Mouse (Mus musculus) adrenal gland, postnatal 10 days (tissue): Measurements from ENCODE around the gene Acp2. TPM values are rescaled to one million over a fixed set of nuclear protein-coding genes. Genes with fewer than 3 reads are reported as not detected.
"Not testable (repeated sequence)": the region's sequence is repeated elsewhere in the genome, so short reads cannot be mapped to it uniquely, and the experiment has no call there.

Source experiments
- DNase-seq: peaks from one replicate; pipeline ENCODE4 v3.0.0; 2021; ENCODE audit warnings: mixed read lengths
- total RNA-seq, 2 experiments: library from RNA; stranded (reverse); gene quantifications; 2 replicates each; pipeline ENCODE4 v1.2.3; 2021

Acp2 gene
- total RNA-seq, 2 experiments from 2014 or later: 30.0 to 37.0 TPM

GRCm38 (mm10) chr2:91194624-91195332, 7.9 kb upstream of the Acp2 start:
- DNase-seq: peak; percentile 90

DNA sequence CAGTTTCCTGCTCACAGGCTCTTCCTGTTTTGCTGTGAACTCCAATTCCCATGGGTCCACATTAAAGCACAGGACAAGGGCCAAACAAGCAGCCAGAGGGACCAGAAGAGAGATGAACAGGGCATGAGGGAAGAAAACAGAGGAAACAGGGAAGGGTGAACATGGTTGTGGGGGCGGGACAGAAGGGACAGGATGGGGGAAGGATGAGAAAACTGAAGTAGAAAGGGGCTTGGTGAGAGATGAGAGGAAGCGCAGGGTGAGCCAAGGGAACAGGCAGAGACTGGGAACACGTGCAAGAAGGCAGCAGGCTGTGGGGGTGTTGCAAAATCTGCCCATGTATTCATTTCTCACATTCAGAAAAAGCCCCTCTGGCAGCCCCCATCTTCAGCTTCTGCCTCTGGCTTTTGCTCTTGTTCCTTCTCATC, 6.1 kb upstream of the Acp2 start:
- DNase-seq: peak; percentile 20

DNA sequence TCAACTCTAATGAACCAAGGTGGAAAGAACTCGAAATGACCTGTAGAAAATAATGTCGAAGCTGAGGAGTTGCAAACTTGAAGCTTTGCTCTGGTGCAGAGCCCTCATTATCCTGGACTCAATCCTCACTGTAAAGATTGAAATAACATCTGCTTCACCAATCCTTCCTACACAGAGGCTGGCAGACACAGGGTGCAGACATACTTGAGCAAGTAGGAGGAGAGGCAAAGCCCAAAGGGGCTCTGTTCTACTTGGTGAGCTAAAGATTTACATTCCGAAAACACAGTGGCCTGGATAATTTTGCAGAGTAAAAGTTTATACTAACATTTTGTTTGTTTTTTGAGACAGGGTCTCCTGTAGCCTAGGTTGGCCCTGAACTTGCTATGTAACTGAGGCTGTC, 3.8 kb upstream of the Acp2 start:
- DNase-seq: no peak

GRCm38 (mm10) chr2:91202972-91203656, 429 bp downstream of the Acp2 start:
- no peak for DNase-seq

DNA sequence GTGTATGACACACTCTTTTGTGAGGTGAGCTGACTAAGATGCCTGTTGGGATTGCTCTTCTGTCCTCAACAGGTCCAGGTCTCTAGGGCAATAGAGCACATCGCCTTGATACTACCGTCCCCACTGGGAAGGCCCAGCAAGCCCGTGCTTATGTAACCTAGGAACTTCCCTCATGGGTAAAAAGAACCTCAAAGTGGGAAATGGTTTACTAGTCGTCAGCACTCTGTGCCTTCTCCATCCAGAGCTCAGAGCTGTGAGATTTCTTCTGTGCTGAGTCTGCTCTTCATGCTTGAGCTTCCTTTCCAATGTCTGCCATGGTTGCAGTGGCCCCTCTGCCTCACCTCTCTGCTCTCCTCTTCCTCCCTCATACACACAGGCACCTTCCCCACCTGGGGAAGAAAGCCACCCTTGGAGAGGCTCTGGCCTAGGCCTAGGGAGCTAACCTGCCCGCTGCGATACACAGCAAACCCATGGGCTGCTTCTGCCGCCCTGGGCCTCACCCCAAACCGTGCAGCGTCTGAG, 3.6 kb downstream of the Acp2 start:
- no peak for DNase-seq

DNA sequence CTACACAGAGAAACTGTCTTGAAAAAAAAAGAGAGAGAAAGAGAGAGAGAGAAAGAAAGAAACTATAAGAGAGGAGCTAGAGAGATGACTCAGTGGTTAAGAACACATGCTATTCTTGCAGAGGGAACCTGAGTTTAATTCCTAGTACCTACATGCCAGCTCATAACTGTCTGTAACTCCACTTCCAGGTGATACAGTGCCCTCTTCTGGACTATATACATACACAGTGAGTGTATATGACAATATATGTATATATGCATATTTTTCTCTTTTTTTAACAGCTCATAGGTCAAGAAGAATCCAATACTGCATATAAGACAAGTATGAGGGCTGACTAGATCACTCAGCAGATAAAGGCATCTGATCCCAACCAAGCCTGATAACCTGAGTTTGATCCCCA, 10.6 kb downstream of the Acp2 start:
- DNase-seq: no peak

GRCm38 (mm10) chr2:91217032-91217431, 14.3 kb downstream of the Acp2 start:
- peak; percentile 44 for DNase-seq

DNA sequence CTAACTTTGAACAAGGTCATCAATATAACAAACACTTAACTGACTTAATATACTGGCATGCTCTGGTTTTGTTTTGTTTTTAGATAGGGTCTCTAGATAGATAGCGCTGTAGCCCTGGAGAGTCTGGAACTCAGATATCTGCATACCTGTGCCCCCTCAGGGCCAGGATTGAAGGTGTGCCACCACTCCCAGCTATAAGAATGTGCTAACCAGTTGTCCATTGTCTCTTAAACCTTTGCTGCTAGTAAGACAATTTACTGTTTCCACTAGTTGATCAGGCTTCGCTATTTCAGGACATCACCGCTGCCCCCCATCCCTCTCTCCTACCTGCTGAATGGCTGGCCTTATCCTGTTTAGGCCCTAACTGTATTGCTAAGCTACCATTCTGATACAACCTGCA, 17.8 kb downstream of the Acp2 start:
- DNase-seq: no peak

- DNase-seq: no peak
Observed at GRCm38 (mm10) chr2:91223614-91224013, 20.9 kb downstream of the Acp2 start.

DNA sequence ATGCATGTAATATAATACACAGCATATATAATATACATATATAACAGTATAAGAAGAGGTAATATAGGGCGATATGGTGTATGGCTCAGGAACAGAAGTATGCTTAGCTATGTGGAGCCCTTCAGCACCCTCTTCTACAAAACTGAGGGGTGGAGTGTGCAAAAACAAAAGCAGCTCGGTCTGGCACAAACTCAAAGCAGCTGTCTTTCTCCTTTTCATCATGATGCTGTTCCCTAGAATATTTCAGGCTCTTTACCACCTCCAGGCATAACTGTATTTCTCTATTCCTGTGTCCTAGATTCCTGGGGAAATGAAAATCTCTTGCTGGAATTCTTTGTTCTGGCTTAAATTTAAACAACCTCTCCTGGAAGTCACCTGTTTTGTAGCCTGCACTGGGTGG, 27.1 kb downstream of the Acp2 start:
- no peak for DNase-seq

DNA sequence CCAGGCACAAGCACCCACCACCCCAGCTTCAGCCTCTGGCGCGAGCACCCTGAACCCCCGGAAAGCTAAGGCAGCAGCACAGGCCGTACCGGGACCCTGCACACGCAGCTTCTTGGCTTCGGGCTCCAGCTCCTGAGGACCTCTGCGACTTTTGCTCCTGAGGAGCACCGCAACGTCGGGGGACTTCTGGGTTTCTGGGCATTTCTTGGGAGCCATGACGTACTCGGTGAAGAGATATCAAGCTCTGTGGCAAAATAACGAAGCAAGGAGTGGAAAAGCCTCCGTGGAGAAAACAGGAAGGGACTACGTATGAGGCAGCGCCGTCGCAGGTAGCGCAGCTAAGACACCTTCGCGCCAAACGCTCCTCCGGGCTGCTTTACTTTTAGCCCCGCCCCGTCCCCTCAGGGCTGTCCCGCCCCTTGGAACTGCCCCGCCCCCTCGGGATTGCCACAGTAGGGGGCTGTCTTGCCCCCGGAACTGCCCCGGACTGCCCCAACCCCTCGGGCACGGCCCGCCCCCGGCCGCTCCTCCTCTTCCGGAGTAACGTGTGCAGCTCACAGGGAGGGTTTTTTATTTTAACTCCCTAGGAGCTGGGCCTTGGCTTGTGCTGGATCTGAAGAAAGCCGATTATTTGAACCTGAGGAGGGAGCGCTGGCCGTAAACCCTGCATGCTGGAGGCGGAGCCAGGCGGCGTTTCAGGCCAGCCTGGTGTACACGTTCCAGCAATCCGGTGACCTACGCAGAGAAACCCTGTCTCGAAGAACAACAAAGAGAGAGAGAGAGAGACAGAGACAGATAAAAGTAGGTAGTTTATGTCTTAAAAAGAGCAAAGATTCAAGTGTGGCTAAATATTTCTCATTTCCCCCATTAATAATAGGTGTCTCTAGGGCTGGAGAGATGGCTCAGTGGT, 34.2 kb downstream of the Acp2 start, which contains the start of gene Ddb2:
Gene Ddb2, minus strand, starts transcription at position 382 of the 910 bp plus-strand sequence.
- DNase-seq: peak; percentile 98

DNA sequence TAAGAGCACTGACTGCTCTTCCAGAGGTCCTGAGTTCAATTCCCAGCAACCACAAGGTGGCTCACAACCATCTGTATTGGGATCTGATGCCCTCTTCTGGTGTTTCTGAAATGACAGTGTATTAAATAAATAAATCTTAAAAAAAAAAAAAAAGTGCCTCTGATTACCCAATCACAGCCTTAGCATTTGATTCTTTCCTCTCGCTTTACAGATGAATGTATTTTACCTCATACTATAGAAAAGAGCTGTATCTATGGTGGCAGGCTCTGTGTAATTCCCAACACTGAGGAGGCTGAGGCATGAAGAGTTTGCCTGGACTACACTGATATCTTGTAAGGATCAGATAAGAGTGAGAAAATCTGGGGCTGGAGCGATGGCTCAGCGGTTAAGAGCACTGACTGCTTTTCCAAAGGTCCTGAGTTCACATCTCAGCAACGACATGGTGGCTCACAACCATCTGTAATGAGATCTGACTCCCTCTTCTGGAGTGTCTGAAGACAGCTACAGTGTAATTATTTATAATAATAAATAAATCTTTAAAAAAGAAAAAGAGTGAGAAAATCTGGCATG, 34.9 kb downstream of the Acp2 start:
- not testable (repeated sequence) for DNase-seq

- no peak for DNase-seq
Observed at GRCm38 (mm10) chr2:91242547-91242946, 39.9 kb downstream of the Acp2 start.

DNA sequence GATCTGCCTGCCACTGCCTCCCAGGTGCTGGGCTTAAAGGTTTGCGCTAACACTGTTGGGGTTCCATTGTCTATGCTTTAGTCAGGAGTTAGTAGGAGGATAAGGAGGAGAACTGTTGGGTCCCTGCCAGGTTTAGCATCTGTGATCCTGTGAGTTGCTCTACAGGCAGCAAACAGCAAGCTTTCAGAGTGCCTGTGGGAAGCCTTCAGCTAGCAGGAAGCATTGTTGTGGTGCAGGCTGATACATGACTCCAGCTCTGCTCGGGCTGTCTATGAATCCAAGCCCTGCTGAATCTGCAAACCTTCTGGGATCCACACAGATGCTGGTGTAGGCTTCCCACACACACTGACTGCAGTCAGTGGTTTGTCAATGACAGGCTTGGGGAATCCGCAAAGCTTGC, 40.7 kb downstream of the Acp2 start:
- no peak for DNase-seq

- DNase-seq: no peak
Observed at GRCm38 (mm10) chr2:91244557-91245228, 42.0 kb downstream of the Acp2 start.

- no peak for DNase-seq
Observed at GRCm38 (mm10) chr2:91248366-91248765, 45.7 kb downstream of the Acp2 start.

- DNase-seq: no peak
Observed at GRCm38 (mm10) chr2:91252001-91252400, 49.3 kb downstream of the Acp2 start.

GRCm38 (mm10) chr2:91252512-91252911, 49.8 kb downstream of the Acp2 start:
- DNase-seq: no peak

GRCm38 (mm10) chr2:91254725-91255380, 52.2 kb downstream of the Acp2 start:
- no peak for DNase-seq

DNA sequence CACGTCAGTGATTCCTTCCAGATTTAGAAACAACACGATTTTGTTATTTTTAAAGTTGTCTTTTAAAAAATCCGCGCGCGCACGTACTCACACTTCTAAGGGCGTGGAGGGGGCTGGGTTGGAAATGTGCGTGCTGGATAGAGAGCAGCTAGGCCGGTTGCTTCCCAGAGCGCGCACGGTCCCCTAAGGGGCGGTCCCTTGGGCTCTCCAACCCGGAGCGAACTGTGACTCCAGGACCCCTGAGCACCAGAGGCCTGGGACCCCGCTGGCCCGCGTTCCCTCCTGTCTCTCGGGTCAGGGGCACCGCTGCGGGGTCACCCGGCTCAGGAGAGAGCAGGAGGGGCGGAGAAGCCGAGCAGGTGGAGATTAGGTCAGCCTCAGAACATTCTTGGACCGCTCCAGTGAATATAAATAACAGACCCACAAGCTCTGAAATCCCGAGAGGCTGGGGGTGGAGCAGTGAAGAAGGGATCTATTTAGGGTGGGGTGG, 53.0 kb downstream of the Acp2 start, which contains the start of gene Pacsin3:
Gene Pacsin3, plus strand, starts transcription at position 294 of the 490 bp plus-strand sequence.
- peak; percentile 41 for DNase-seq
